Mouse (Mus musculus) lung, postnatal 0 days (tissue): ENCODE results near the gene Smo. TPM values are rescaled to one million over a fixed set of nuclear protein-coding genes. Genes with fewer than 3 reads are reported as not detected.

ENCODE experiments used
- ATAC-seq: fragments of 200-750 bp; cut with Nextera tagmentation; 2 replicates; pipeline ENCODE4 v1.8.0; 2017; ENCODE audit warnings: moderate library complexity
- DNase-seq: peaks from one replicate; pipeline ENCODE4 v3.0.0-alpha.2; 2016; ENCODE audit warnings: low spot score
- H3K27ac ChIP-seq: fragments of 300-500 bp; sonication (generic); 2 replicates; pipeline ENCODE4 v1.5.1; 2014; ENCODE audit warnings: antibody characterized with exemption, mild to moderate bottlenecking, low read length, mixed read lengths
- H3K27me3 ChIP-seq: fragments of 300-500 bp; sonication (generic); replicated peaks from 2 replicates; pipeline ENCODE4 v1.6.1; 2014; ENCODE audit warnings: low read length, mixed read lengths; ENCODE audit not compliant: insufficient read depth
- H3K36me3 ChIP-seq: fragments of 300-500 bp; sonication (generic); 2 replicates; pipeline ENCODE4 v1.6.1; 2014; ENCODE audit warnings: low read length, mixed read lengths; ENCODE audit not compliant: insufficient read depth
- H3K4me1 ChIP-seq: fragments of 300-500 bp; sonication (generic); 2 replicates; pipeline ENCODE4 v1.6.1; 2014; ENCODE audit warnings: antibody characterized with exemption, low read depth, low read length, mixed read lengths; ENCODE audit not compliant: insufficient read depth
- H3K4me2 ChIP-seq: fragments of 300-500 bp; sonication (generic); replicated peaks from 2 replicates; pipeline ENCODE4 v1.6.1; 2014; ENCODE audit warnings: low read depth, mild to moderate bottlenecking, low read length, moderate library complexity, mixed read lengths
- H3K4me3 ChIP-seq: fragments of 300-500 bp; sonication (generic); 2 replicates; pipeline ENCODE4 v1.5.1; 2014; ENCODE audit warnings: low read depth, low read length
- H3K9ac ChIP-seq: fragments of 300-500 bp; sonication (generic); replicated peaks from 2 replicates; pipeline ENCODE4 v1.6.1; 2014; ENCODE audit warnings: low read depth, mild to moderate bottlenecking
- H3K9me3 ChIP-seq: fragments of 300-500 bp; sonication (generic); 2 replicates; pipeline ENCODE4 v1.6.1; 2016; ENCODE audit warnings: low read length, mixed read lengths
- CTCF ChIP-seq: IDR thresholded peaks from 2 replicates; pipeline ENCODE4 v1.5.1; 2016; ENCODE audit warnings: antibody characterized with exemption, mild to moderate bottlenecking
- EP300 ChIP-seq: IDR thresholded peaks from 2 replicates; pipeline ENCODE4 v1.6.1; 2016; ENCODE audit warnings: antibody characterized with exemption, mild to moderate bottlenecking, control low read depth
- WGBS: fragments of 180-500 bp; shearing (Covaris S2); extraction: QIAGEN DNeasy Blood & Tissue Kit; methylation state at CpG from one replicate; pipeline ENCODE4 v1.1.7; 2014; 5-methylcytosine and 5-hydroxymethylcytosine counted together
- polyA plus RNA-seq: library from polyadenylated mRNA; unstranded; fragments of >200 nt; fragmentation: Nextera tagmentation; extraction: Ambion mirVana; gene quantifications from 2 replicates; pipeline ENCODE4 v1.2.1, GENCODE M21; 2015

The Smo gene
- polyA plus RNA-seq, 1 experiment from 2014 or later: 8.8 TPM

- no peaks in the 10 kb centered on the region for H3K27me3 ChIP-seq
- DNase-seq (no peak), ATAC-seq (no peak)
- no peak overlapping the region for H3K9ac ChIP-seq
- no peak overlapping the region for H3K4me2 ChIP-seq
- 63% methylated on average over 3 of the region's 3 CpGs for WGBS
- no peak overlapping the region for H3K4me3 ChIP-seq
- no peak overlapping the region for H3K27ac ChIP-seq
- H3K4me1 ChIP-seq: no peaks in the 10 kb centered on the region
- TF ChIP-seq CTCF: no peak
- TF ChIP-seq EP300: no peak
- H3K9me3 ChIP-seq: no peaks in the 10 kb centered on the region
- no peaks in the 10 kb centered on the region for H3K36me3 ChIP-seq
Observed at GRCm38 (mm10) chr6:29788779-29789350, 53.6 kb downstream of the Smo start.

- H3K4me3 ChIP-seq: no peak overlapping the region
- ATAC-seq (no peak), DNase-seq (no peak)
- no peaks in the 10 kb centered on the region for H3K27me3 ChIP-seq
- no peak overlapping the region for H3K27ac ChIP-seq
- TF ChIP-seq CTCF (no peak), EP300 (no peak)
- no peaks in the 10 kb centered on the region for H3K36me3 ChIP-seq
- WGBS: 72% methylated on average over 3 of the region's 3 CpGs
- no peaks in the 10 kb centered on the region for H3K9me3 ChIP-seq
- no peak overlapping the region for H3K4me2 ChIP-seq
- H3K9ac ChIP-seq: no peak overlapping the region
- no peaks in the 10 kb centered on the region for H3K4me1 ChIP-seq
Observed at GRCm38 (mm10) chr6:29790014-29790698, 54.9 kb downstream of the Smo start.

- Histone ChIP-seq H3K27me3 (no peaks in the 10 kb centered on the region), H3K4me1 (no peaks in the 10 kb centered on the region), H3K4me2 (no peak overlapping the region), H3K4me3 (no peak overlapping the region), H3K36me3 (no peaks in the 10 kb centered on the region), H3K27ac (no peak overlapping the region), H3K9me3 (no peaks in the 10 kb centered on the region), H3K9ac (no peak overlapping the region)
- ATAC-seq (no peak), DNase-seq (no peak)
- WGBS: 61% methylated on average over 1 of the region's 1 CpGs
- TF ChIP-seq EP300 (no peak), CTCF (no peak)
Observed at GRCm38 (mm10) chr6:29793520-29793919, 58.2 kb downstream of the Smo start.

- ATAC-seq (no peak), DNase-seq (peak; percentile 19)
- no peak overlapping the region for H3K9ac ChIP-seq
- H3K27me3 ChIP-seq: no peaks in the 10 kb centered on the region
- H3K9me3 ChIP-seq: no peaks in the 10 kb centered on the region
- H3K36me3 ChIP-seq: no peaks in the 10 kb centered on the region
- H3K4me3 ChIP-seq: no peak overlapping the region
- H3K27ac ChIP-seq: no peak overlapping the region
- H3K4me1 ChIP-seq: no peaks in the 10 kb centered on the region
- H3K4me2 ChIP-seq: no peak overlapping the region
- 67% methylated on average over 6 of the region's 6 CpGs for WGBS
- TF ChIP-seq CTCF (no peak), EP300 (no peak)
Observed at GRCm38 (mm10) chr6:29794582-29794981, 59.3 kb downstream of the Smo start.

- Histone ChIP-seq H3K9me3 (no peaks in the 10 kb centered on the region), H3K27ac (no peak overlapping the region), H3K4me3 (no peak overlapping the region), H3K4me2 (no peak overlapping the region), H3K27me3 (no peaks in the 10 kb centered on the region), H3K9ac (no peak overlapping the region), H3K4me1 (no peaks in the 10 kb centered on the region), H3K36me3 (no peaks in the 10 kb centered on the region)
- no peak for DNase-seq
- TF ChIP-seq EP300 (no peak), CTCF (no peak)
- 86% methylated on average over 1 of the region's 1 CpGs for WGBS
- no peak for ATAC-seq
Observed at GRCm38 (mm10) chr6:29802979-29803378, 67.7 kb downstream of the Smo start.

GRCm38 (mm10) chr6:29804006-29804405 lies 68.7 kb downstream of the Smo start:
- no peak overlapping the region for H3K27ac ChIP-seq
- no peak for DNase-seq
- no peak for TF ChIP-seq EP300
- no peak for TF ChIP-seq CTCF
- H3K4me2 ChIP-seq: no peak overlapping the region
- no peak for ATAC-seq
- H3K9me3 ChIP-seq: no peaks in the 10 kb centered on the region
- no peaks in the 10 kb centered on the region for H3K36me3 ChIP-seq
- WGBS: 59% methylated on average over 3 of the region's 3 CpGs
- no peak overlapping the region for H3K9ac ChIP-seq
- no peaks in the 10 kb centered on the region for H3K4me1 ChIP-seq
- no peak overlapping the region for H3K4me3 ChIP-seq
- no peaks in the 10 kb centered on the region for H3K27me3 ChIP-seq
